Mouse (Mus musculus) ES-E14 (cell line): Measurements from ENCODE around the gene Rcan1. TPM values are rescaled to one million over a fixed set of nuclear protein-coding genes. Genes with fewer than 3 reads are reported as not detected.

ENCODE experiments used
- DNase-seq: peaks from one replicate; pipeline ENCODE4 v3.0.0-alpha.2; 2013; ENCODE audit warnings: low read depth, low spot score
- H3K27ac ChIP-seq: 2 replicates; pipeline ENCODE4 v1.5.1; 2012; ENCODE audit warnings: low read depth, mild to moderate bottlenecking, low read length, moderate library complexity, mixed read lengths; ENCODE audit not compliant: poor library complexity, insufficient read depth, severe bottlenecking
- H3K36me3 ChIP-seq: 2 replicates; pipeline ENCODE4 v1.6.1; 2012; ENCODE audit warnings: mild to moderate bottlenecking, low read length, moderate library complexity, mixed read lengths; ENCODE audit not compliant: control insufficient read depth, poor library complexity, insufficient read depth, severe bottlenecking
- H3K4me1 ChIP-seq, 2 experiments: fragments of 150-350 bp in 1 of 2; sonication (generic) in 1 of 2; 2 replicates each; pipeline ENCODE4 v1.6.1; 2012; ENCODE audit warnings: low read length in 2 of 2, mild to moderate bottlenecking in 1 of 2, mixed read lengths in 1 of 2; ENCODE audit not compliant: control insufficient read depth in 2 of 2, insufficient read depth in 2 of 2, poor library complexity in 1 of 2
- H3K4me3 ChIP-seq, 2 experiments: fragments of 150-350 bp in 1 of 2; sonication (generic) in 1 of 2; 2 replicates each; pipeline ENCODE4 v1.5.1; 2012; ENCODE audit warnings: low read length in 2 of 2, low read depth in 1 of 2, mild to moderate bottlenecking in 1 of 2, mixed read lengths in 1 of 2; ENCODE audit not compliant: insufficient read depth in 1 of 2, poor library complexity in 1 of 2, severe bottlenecking in 1 of 2
- H3K9ac ChIP-seq: 2 replicates; pipeline ENCODE4 v1.6.1; 2012; ENCODE audit warnings: low read depth, mild to moderate bottlenecking, low read length, mixed read lengths; ENCODE audit not compliant: poor library complexity, insufficient read depth, severe bottlenecking
- H3K9me3 ChIP-seq: fragments of 150-350 bp; sonication (generic); 2 replicates; pipeline ENCODE4 v1.6.1; 2012; ENCODE audit warnings: low read depth, mild to moderate bottlenecking, low read length; ENCODE audit not compliant: control insufficient read depth, insufficient read depth
- CHD2 ChIP-seq: IDR thresholded peaks from 2 replicates; pipeline ENCODE4 v1.6.1; 2014; ENCODE audit warnings: mild to moderate bottlenecking, low read depth, low read length, inconsistent platforms
- HCFC1 ChIP-seq: IDR thresholded peaks from 2 replicates; pipeline ENCODE4 v1.6.1; 2012; ENCODE audit warnings: low read length, inconsistent platforms, borderline replicate concordance; ENCODE audit not compliant: insufficient read depth
- MAFK ChIP-seq: IDR thresholded peaks from 2 replicates; pipeline ENCODE4 v1.6.1; 2014; ENCODE audit warnings: mild to moderate bottlenecking, low read depth, low read length, inconsistent platforms; ENCODE audit not compliant: insufficient read depth
- ZC3H11A ChIP-seq: IDR thresholded peaks from 2 replicates; pipeline ENCODE4 v1.6.1; 2012; ENCODE audit warnings: low read depth, mild to moderate bottlenecking, inconsistent platforms, low read length, borderline replicate concordance
- ZNF384 ChIP-seq: IDR thresholded peaks from 2 replicates; pipeline ENCODE4 v1.6.1; 2012; ENCODE audit warnings: low read depth, low read length, inconsistent platforms
- in situ Hi-C, 2 experiments: fragments of 600-800 bp; cut with MboI; formaldehyde crosslinking; loops; one replicate each; pipeline ENCODE4 v1.15.1; 2025; ENCODE audit warnings: low sequenced_read_pairs in 2 of 2, inconsistent platforms in 1 of 2; ENCODE audit not compliant: unreplicated experiment in 2 of 2
- total RNA-seq: library from RNA; depleted of rRNA; stranded (reverse); fragments of 300-350 nt; gene quantifications from 2 replicates; pipeline ENCODE4 v1.2.3, GENCODE M21; 2012

Gene Rcan1
- total RNA-seq, 1 experiment: 15.8 TPM

- Histone ChIP-seq H3K4me1 (no peaks in the 10 kb centered on the region; a peak in 1 of 4 replicates), H3K36me3 (no peaks in the 10 kb centered on the region), H3K4me3 (peak overlapping the region; percentile 31 to 36; a peak in 2 of 4 replicates), H3K27ac (no peak overlapping the region), H3K9me3 (no peaks in the 10 kb centered on the region), H3K9ac (0 out of 2 replicates have a peak overlapping the region, but pooled peaks have one; percentile 24)
- no peak for TF ChIP-seq ZC3H11A
- no peak for TF ChIP-seq MAFK
- no peak for TF ChIP-seq CHD2
- no peak for TF ChIP-seq HCFC1
- no peak for TF ChIP-seq ZNF384
- no peak for DNase-seq
- in situ Hi-C loops: no loop called here
Observed at GRCm38 (mm10) chr16:92411981-92412706, 58.5 kb downstream of the Rcan1 start.

GRCm38 (mm10) chr16:92410344-92410743, 60.3 kb downstream of the Rcan1 start:
- Histone ChIP-seq H3K36me3 (no peaks in the 10 kb centered on the region), H3K9ac (no peak overlapping the region), H3K4me1 (no peaks in the 10 kb centered on the region; a peak in 1 of 4 replicates), H3K9me3 (no peaks in the 10 kb centered on the region), H3K27ac (no peak overlapping the region), H3K4me3 (no peak overlapping the region)
- DNase-seq: no peak
- in situ Hi-C loops: no loop called here
- TF ChIP-seq MAFK: no peak
- TF ChIP-seq ZNF384: no peak
- no peak for TF ChIP-seq ZC3H11A
- TF ChIP-seq HCFC1: no peak
- no peak for TF ChIP-seq CHD2

GRCm38 (mm10) chr16:92407883-92408282, 62.8 kb downstream of the Rcan1 start:
- in situ Hi-C loops: no loop called here
- TF ChIP-seq HCFC1 (no peak), MAFK (no peak), ZNF384 (no peak), ZC3H11A (no peak), CHD2 (no peak)
- Histone ChIP-seq H3K36me3 (no peaks in the 10 kb centered on the region), H3K4me3 (no peak overlapping the region), H3K27ac (no peak overlapping the region), H3K9me3 (no peaks in the 10 kb centered on the region), H3K4me1 (peaks cover 0 to 4% of the 10 kb centered on the region in 2 experiments; a peak in 1 of 4 replicates), H3K9ac (no peak overlapping the region)
- no peak for DNase-seq

- no peak overlapping the region for H3K27ac ChIP-seq
- H3K9me3 ChIP-seq: no peaks in the 10 kb centered on the region
- no peak overlapping the region for H3K9ac ChIP-seq
- H3K4me3 ChIP-seq: no peak overlapping the region
- peaks cover 6 to 18% of the 10 kb centered on the region in 2 experiments; a peak in 3 of 4 replicates for H3K4me1 ChIP-seq
- no peaks in the 10 kb centered on the region for H3K36me3 ChIP-seq
- TF ChIP-seq ZNF384: no peak
- no peak for TF ChIP-seq CHD2
- no peak for TF ChIP-seq MAFK
- TF ChIP-seq ZC3H11A: no peak
- no peak for TF ChIP-seq HCFC1
- in situ Hi-C loops: no loop called here
- no peak for DNase-seq
Observed at GRCm38 (mm10) chr16:92404141-92404540, 66.5 kb downstream of the Rcan1 start.
